Comparison of ENCODE assay signal across 25 mouse cellular contexts in genomic region chrX:75152249-75152648, GRCm38 (mm10). TPM values are rescaled to one million over a fixed set of nuclear protein-coding genes. Genes with fewer than 3 reads are reported as not detected.
"Had no signal": no experiment of that assay in that cellular context is flagged by ENCODE, and none has a peak within 500 bp of the region (broad histone marks: within the 10 kb centered on the region; RNA-seq: fewer than 3 reads in every experiment).

No protein-coding gene starts in this region.

- H3K36me3 ChIP-seq: liver, embryonic 15.5 days; lung, embryonic 15.5 days; midbrain, embryonic 13.5 days; midbrain, embryonic 15.5 days; neural tube, embryonic 12.5 days; stomach, embryonic 15.5 days had no signal

- H3K4me1 ChIP-seq: lung, embryonic 15.5 days; megakaryocyte, embryonic 14.5 days; midbrain, embryonic 13.5 days; midbrain, embryonic 15.5 days; neural tube, embryonic 12.5 days; stomach, embryonic 15.5 days had no signal

- DNase-seq: liver, postnatal 0 days; lung, adult 2 months; lung, postnatal 14 days; lung, postnatal 36 days; right cerebral cortex, postnatal 14 days; spleen, adult 18-20 months; thymus, adult 2 months; thymus, postnatal 25 days; thymus, postnatal 4 days had no signal

- H3K9me3 ChIP-seq: liver, embryonic 15.5 days; lung, embryonic 15.5 days; megakaryocyte, embryonic 14.5 days; midbrain, embryonic 13.5 days; midbrain, embryonic 15.5 days; neural tube, embryonic 12.5 days; stomach, embryonic 15.5 days had no signal

- H3K9ac ChIP-seq: liver, embryonic 15.5 days; liver, postnatal 0 days; lung, embryonic 15.5 days; midbrain, embryonic 13.5 days; midbrain, embryonic 15.5 days; neural tube, embryonic 12.5 days; stomach, embryonic 15.5 days had no signal

- H3K27me3 ChIP-seq: liver, embryonic 15.5 days; lung, embryonic 15.5 days; midbrain, embryonic 13.5 days; midbrain, embryonic 15.5 days; neural tube, embryonic 12.5 days; stomach, embryonic 15.5 days had no signal

- H3K4me2 ChIP-seq: liver, embryonic 15.5 days; lung, embryonic 15.5 days; midbrain, embryonic 11.5 days; midbrain, embryonic 13.5 days; midbrain, embryonic 15.5 days; neural tube, embryonic 12.5 days; stomach, embryonic 15.5 days had no signal

- ATAC-seq: liver, postnatal 0 days; lung, postnatal 0 days; midbrain, embryonic 13.5 days; midbrain, embryonic 15.5 days had no signal

- H3K4me3 ChIP-seq: liver, embryonic 15.5 days; lung, embryonic 15.5 days; megakaryocyte, embryonic 14.5 days; midbrain, embryonic 13.5 days; midbrain, embryonic 15.5 days; neural tube, embryonic 12.5 days; stomach, embryonic 15.5 days had no signal

- H3K27ac ChIP-seq: liver, embryonic 15.5 days; lung, embryonic 15.5 days; macrophage; midbrain, embryonic 13.5 days; midbrain, embryonic 15.5 days; neural tube, embryonic 12.5 days; stomach, embryonic 15.5 days had no signal

RNA-seq across cellular contexts. Expression of gene Smim9, which starts 11.3 kb away (rescaled TPM):
- total RNA-seq: megakaryocyte progenitor cell, adult 5-6 weeks; midbrain, postnatal 0 days; monocyte, adult 5-6 weeks; neutrophil, adult 5-6 weeks had no signal
- polyA plus RNA-seq: liver, embryonic 15.5 days; liver, postnatal 0 days; lung, adult 2 months; lung, embryonic 15.5 days; lung, postnatal 0 days; macrophage; midbrain, embryonic 11.5 days; midbrain, embryonic 13.5 days; midbrain, postnatal 0 days; neural tube, embryonic 12.5 days; neural tube, embryonic 14.5 days; stomach, embryonic 15.5 days; thymus, adult 2 months; urinary bladder, adult 2 months had no signal
